Mouse (Mus musculus): ENCODE results near the gene Myef2.

The Myef2 gene

DNA sequence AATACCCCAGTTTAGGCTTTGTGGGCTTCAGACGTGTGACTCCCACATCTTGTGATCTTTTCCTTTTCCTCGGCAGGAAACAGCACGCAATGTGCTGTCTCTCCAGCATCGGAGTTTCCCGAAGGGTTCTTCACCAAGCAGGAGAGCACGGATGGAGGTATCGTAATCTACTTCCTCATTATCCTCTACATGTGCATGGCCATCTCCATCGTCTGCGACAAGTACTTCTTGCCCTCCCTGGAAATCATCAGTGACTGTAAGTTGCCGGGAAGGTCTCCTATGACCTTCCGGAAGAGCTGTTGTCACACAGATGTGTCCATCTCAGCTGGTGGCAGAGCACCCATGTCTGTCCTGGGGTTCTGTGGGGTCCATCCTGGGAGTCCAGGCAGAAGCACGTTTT lies 54.8 kb downstream of the Myef2 start:
- ATAC-seq (ENCODE audit: insufficient number of reproducible peaks, low FRiP score, low TSS enrichment), result no peak

DNA sequence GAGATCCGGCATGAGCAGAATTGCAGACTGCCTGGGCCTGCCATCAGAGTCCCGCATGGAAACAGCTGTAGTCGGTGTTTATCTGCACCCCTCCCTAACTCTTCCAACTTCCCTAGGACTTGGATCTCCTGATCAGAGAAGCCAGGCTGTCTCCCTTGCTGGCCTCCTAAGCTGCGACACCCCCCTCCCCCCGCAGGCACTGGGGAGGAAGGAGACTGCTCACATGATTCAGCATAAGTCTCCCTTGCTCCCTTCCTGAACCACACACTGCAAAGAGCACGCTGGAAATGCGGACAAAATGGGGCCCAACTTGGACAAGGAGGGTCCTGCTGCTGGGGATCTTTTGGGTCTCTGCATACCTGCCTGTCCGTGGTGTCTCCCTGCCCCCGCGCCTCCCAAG lies 55.6 kb downstream of the Myef2 start, which contains the start of gene Slc24a5:
Slc24a5 (plus strand) TSS at position 231 of the 400 bp plus-strand sequence.
- ATAC-seq (ENCODE audit: insufficient number of reproducible peaks, low FRiP score, low TSS enrichment), result no peak

DNA sequence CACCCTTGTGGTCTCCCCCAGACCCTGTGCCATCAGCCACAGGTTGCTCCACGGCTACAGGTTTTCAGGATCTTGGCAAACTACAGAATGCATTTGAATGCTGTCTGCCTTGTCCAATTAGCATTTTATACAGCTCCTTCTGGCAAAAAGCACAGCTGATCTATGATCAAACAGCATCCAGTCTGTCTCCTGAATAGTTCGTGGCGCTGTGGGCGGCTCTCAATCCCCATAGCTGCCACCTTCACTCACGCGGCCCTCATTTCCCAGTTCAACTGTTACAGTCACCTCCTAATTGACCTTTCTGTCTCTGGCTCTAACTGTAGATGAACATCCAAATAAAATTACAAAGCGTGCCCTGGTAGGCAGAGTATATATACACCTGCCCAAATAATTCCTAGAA lies 56.1 kb downstream of the Myef2 start:
- no peak for ATAC-seq (ENCODE audit: insufficient number of reproducible peaks, low FRiP score, low TSS enrichment)

- ATAC-seq (ENCODE audit: insufficient number of reproducible peaks, low FRiP score, low TSS enrichment), result no peak
Measured at GRCm38 (mm10) chr2:125062944-125063343, 60.5 kb downstream of the Myef2 start.

DNA sequence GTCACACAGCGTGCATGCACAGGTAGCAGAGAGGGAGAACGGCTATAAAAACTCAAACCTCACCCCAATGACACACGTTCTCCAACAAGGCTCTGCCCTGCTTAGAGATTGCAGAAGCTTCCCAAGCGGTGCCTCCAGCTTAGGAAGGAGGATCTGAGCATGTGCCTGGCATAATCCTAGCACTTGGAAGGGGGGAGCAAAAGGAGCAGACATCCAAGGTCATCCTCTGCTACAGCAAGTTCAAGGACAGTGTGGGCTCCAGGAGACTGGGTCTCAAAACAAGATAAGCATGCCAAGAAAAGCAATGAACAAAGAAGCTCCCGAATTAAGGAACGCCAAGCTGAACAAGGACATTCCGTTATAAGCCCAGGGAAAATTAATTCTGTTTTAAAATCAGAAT lies 62.0 kb downstream of the Myef2 start:
- ATAC-seq (ENCODE audit: insufficient number of reproducible peaks, low FRiP score, low TSS enrichment), result no peak

- ATAC-seq (ENCODE audit: insufficient number of reproducible peaks, low FRiP score, low TSS enrichment), result no peak
Measured at GRCm38 (mm10) chr2:125057250-125057815, 66.1 kb downstream of the Myef2 start.

- ATAC-seq (ENCODE audit: insufficient number of reproducible peaks, low FRiP score, low TSS enrichment), result no peak
Measured at GRCm38 (mm10) chr2:125055316-125055903, 68.1 kb downstream of the Myef2 start.

All from cerebellum, adult (tissue).